Mouse (Mus musculus) small intestine, adult 2 months (tissue): Measurements from ENCODE around the gene Limch1.

Experiments used
- CTCF ChIP-seq: fragments of 200-500 bp; IDR thresholded peaks from 2 replicates; pipeline ENCODE4 v1.5.1; 2012; ENCODE audit warnings: low read depth, mild to moderate bottlenecking, control low read depth, inconsistent platforms, low read length, moderate library complexity, mixed read lengths; ENCODE audit not compliant: insufficient replicate concordance, insufficient read length; ENCODE audit errors: extremely low read depth
- POLR2A ChIP-seq: fragments of 200-500 bp; IDR thresholded peaks from 2 replicates; pipeline ENCODE4 v1.6.1; 2012; ENCODE audit warnings: low read depth, mild to moderate bottlenecking, control low read depth, inconsistent platforms, low read length, moderate library complexity

GRCm38 (mm10) chr5:66722586-66722985, 23.0 kb upstream of the Limch1 start:
- TF ChIP-seq CTCF (no peak), POLR2A (no peak)
